Mouse (Mus musculus): ENCODE data around the gene Cdc7. TPM values are rescaled to one million over a fixed set of nuclear protein-coding genes. Genes with fewer than 3 reads are reported as not detected.

Cdc7 gene
- total and polyA plus RNA-seq, 3 experiments: 25.4 to 42.6 (median 27.8) TPM

- DNase-seq (ENCODE audit: extremely low read depth): no peak
- H3K79me2 ChIP-seq (replicated peaks; ENCODE audit: control insufficient read depth, extremely low read depth, insufficient read depth, poor library complexity, severe bottlenecking): no peaks in the 10 kb centered on the region
- no peak overlapping the region for H3K4me2 ChIP-seq (ENCODE audit: insufficient read depth, low read depth, poor library complexity, severe bottlenecking)
- H3K27ac ChIP-seq (ENCODE audit: insufficient read depth, low read depth): no peak overlapping the region
- in situ Hi-C loops (cut with MboI; ENCODE audit: low pct_ligation_motif_present, low pct_unique_long_range_greater_than_20kb, low sequenced_read_pairs) (no loop called here), dilution Hi-C loops (cut with MboI; ENCODE audit: extremely low pct_ligation_motif_present, extremely low pct_unique_long_range_greater_than_20kb, low sequenced_read_pairs) (no loop called here)
- H3K9me3 ChIP-seq (replicated peaks; ENCODE audit: low read length): no peaks in the 10 kb centered on the region
- no peaks in the 10 kb centered on the region for H3K36me3 ChIP-seq (replicated peaks in 1 of 2; ENCODE audit: control insufficient read depth in 1 of 2, insufficient read depth in 1 of 2, low read length in 1 of 2)
- H3K9ac ChIP-seq (ENCODE audit: insufficient read depth, low read depth): no peak overlapping the region
- H3K4me1 ChIP-seq (ENCODE audit: control insufficient read depth in 1 of 2, insufficient read depth in 2 of 2): peaks cover 6 to 8% of the 10 kb centered on the region in 2 experiments
- H3K4me3 ChIP-seq (replicated peaks in 1 of 3; ENCODE audit: low read depth in 2 of 3, low read length in 2 of 3, poor library complexity in 1 of 3): no peak overlapping the region
- TF ChIP-seq ELF1 (IDR thresholded peaks at IDR 0.05; ENCODE audit: low read depth, low read length) (no peak), RCOR1 (conservative IDR thresholded peaks at IDR 0.05; ENCODE audit: low read depth, low read length) (no peak), USF2 (conservative IDR thresholded peaks at IDR 0.05; ENCODE audit: low read depth, low read length) (no peak), JUN (IDR thresholded peaks at IDR 0.05; ENCODE audit: insufficient read depth, low read depth, low read length) (no peak), UBTF (IDR thresholded peaks at IDR 0.05; ENCODE audit: low read depth, low read length) (no peak), E2F4 (IDR thresholded peaks at IDR 0.05; ENCODE audit: insufficient replicate concordance, low read depth, low read length) (no peak), CHD1 (IDR thresholded peaks at IDR 0.05; ENCODE audit: low read depth, low read length) (no peak), POLR2AphosphoS2 (IDR thresholded peaks at IDR 0.05; ENCODE audit: low read depth, low read length) (no peak), TCF12 (IDR thresholded peaks at IDR 0.05; ENCODE audit: low read depth, low read length) (no peak), MYC (IDR thresholded peaks at IDR 0.05; ENCODE audit: low read depth, low read length) (no peak), NELFE (IDR thresholded peaks at IDR 0.05; ENCODE audit: low read depth, low read length) (no peak), RAD21 (IDR thresholded peaks at IDR 0.05; ENCODE audit: low read depth, low read length) (no peak)
- H3K27me3 ChIP-seq (replicated peaks): no peaks in the 10 kb centered on the region
Measured at GRCm38 (mm10) chr5:107020366-107020765, 56.2 kb downstream of the Cdc7 start.

- Histone ChIP-seq H3K9me3 (replicated peaks; ENCODE audit: low read length) (no peaks in the 10 kb centered on the region), H3K27ac (ENCODE audit: insufficient read depth, low read depth) (no peak overlapping the region), H3K79me2 (replicated peaks; ENCODE audit: control insufficient read depth, extremely low read depth, insufficient read depth, poor library complexity, severe bottlenecking) (no peaks in the 10 kb centered on the region), H3K4me1 (ENCODE audit: control insufficient read depth in 1 of 2, insufficient read depth in 2 of 2) (peaks cover 3 to 5% of the 10 kb centered on the region in 2 experiments; a peak in 2 of 4 replicates), H3K4me3 (replicated peaks in 1 of 3; ENCODE audit: low read depth in 2 of 3, low read length in 2 of 3, poor library complexity in 1 of 3) (no peak overlapping the region), H3K4me2 (ENCODE audit: insufficient read depth, low read depth, poor library complexity, severe bottlenecking) (no peak overlapping the region), H3K27me3 (replicated peaks) (no peaks in the 10 kb centered on the region), H3K36me3 (replicated peaks in 1 of 2; ENCODE audit: control insufficient read depth in 1 of 2, insufficient read depth in 1 of 2, low read length in 1 of 2) (no peaks in the 10 kb centered on the region), H3K9ac (ENCODE audit: insufficient read depth, low read depth) (no peak overlapping the region)
- no peak for TF ChIP-seq ZC3H11A (IDR thresholded peaks at IDR 0.05; ENCODE audit: low read depth, low read length)
- no peak for TF ChIP-seq GABPA (IDR thresholded peaks at IDR 0.05; ENCODE audit: insufficient replicate concordance, low read depth, low read length)
- no peak for DNase-seq (ENCODE audit: extremely low read depth)
- dilution Hi-C loops (cut with MboI; ENCODE audit: extremely low pct_ligation_motif_present, extremely low pct_unique_long_range_greater_than_20kb, low sequenced_read_pairs) (no loop called here), in situ Hi-C loops (cut with MboI; ENCODE audit: low pct_ligation_motif_present, low pct_unique_long_range_greater_than_20kb, low sequenced_read_pairs) (no loop called here)
Measured at GRCm38 (mm10) chr5:107021291-107022063, 57.4 kb downstream of the Cdc7 start.
